Mouse (Mus musculus): ENCODE results near the gene Nrbf2. TPM values are rescaled to one million over a fixed set of nuclear protein-coding genes. Genes with fewer than 3 reads are reported as not detected.

The Nrbf2 gene
- total RNA-seq (2021) = 10 to 100 TPM; 13.9 to 15.8 TPM

DNA sequence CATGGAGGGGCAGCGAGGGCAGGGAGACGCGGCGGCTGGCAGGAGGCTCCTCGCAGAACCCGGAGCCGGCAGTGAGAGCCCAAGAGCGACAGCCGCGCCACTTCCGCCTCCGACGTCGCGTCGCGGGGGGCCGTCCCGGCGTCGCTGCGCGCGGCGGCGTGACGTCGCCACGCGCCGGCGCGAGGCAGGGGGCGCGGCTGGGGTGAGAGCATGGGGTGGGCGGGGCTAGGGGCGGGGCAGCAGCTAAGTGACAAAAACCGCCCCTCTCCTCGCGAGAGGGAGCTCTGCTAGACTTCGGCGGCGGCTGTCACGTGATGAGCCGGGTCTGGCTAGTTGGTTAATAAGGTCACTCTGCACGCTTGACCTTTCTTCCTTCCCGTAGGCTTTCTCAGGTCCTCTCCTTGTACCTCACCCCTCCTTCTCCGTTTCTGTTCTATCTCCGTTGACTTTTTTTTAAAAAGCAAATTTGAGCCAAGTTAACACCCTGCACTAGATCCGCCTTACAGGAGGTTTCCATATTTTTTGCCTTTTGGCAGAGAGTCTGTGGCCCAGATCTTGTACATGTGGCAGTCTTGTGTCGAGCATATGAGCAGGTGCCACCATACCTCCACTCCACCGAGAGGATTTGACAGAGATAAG lies at the start of gene Nrbf2:
Nrbf2 (minus strand) TSS at position 130 of the 639 bp plus-strand sequence.
- DNase-seq (ENCODE audit: extremely low spot score in 1 of 2, low spot score in 2 of 2) = peak; percentile 80 to 91
- intact Hi-C loops (cut with DNase I) = loop anchor here (10.0 kb wide), 1 partner anchor 380 kb away; no protein-coding TSS in a partner anchor

DNA sequence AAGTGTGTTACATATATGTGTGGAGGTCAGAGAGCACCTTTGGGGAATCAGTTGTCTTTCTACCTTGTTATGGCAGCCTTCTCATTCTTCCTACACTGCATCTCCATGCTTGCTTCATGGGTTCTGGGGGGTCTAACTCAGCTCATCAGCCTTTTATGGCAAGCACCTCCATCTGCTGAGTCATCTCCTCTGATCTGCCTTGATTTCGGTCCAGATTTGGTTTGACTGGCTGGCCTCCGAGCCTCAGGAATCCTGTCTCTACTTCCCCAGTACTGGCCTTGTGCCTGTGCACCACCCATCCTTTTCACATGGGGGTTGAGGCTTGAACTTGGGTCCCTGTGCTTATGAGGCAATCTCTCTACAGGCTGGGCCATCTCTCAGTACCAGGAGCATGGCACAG lies 45.5 kb upstream of the Nrbf2 start:
- intact Hi-C loops (cut with DNase I) = no loop called here
- no peak for DNase-seq (ENCODE audit: extremely low spot score in 1 of 2, low spot score in 2 of 2)

DNA sequence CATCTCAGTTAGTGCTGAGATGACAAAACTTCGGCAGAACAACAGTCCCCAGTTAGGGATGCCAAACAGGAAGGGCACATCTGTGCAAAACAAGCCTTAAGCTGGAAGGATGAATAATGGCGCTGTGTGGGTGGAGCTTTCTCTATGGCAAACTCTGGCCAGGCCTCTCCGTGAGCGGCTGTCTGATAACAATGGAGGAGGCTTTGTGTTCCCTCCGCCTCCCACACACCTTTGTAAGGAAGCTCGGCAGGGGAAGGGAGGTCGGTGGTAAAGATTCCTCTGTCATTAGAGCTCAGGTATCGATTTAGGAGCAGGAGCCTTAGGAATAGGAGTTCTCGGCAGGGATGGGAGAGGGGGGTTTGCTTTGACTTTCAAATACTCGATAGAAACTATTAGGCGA lies 44.6 kb upstream of the Nrbf2 start:
- no peak for DNase-seq (ENCODE audit: extremely low spot score in 1 of 2, low spot score in 2 of 2)
- intact Hi-C loops (cut with DNase I) = no loop called here

DNA sequence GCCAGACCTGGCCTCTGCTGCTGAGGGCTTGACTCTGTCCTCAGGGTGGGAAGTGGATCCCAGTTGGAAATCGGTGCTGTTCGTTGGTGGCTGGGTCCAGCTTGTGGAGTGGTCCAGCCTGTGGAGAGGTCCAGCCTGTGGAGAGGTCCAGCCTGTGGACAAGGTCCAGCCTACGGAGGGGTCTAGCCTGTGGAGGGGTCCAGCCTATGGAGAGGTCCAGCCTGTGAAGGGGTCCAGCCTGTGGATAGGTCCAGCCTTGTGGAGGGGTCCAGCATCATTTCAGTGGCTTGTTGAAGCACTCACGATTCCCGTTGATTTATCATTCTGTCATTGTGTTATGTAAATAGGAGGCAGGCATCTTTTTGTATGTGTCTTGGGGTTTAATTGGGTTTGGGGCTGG lies 43.1 kb upstream of the Nrbf2 start:
- no peak for DNase-seq (ENCODE audit: extremely low spot score in 1 of 2, low spot score in 2 of 2)
- intact Hi-C loops (cut with DNase I) = no loop called here

DNA sequence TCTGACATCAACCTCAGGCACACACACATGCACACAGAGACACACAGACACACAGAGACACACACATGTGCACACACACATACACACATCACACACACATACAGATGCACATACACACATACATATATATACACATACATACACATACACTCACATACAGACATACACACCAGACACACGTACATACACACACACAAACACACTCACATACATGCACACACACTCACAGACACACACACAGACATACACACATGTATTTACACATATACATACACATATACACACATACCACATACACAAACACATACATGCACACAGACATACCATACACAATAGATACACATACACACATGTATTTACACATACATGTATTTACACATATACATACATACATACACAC lies 38.9 kb upstream of the Nrbf2 start:
- DNase-seq (ENCODE audit: extremely low spot score in 1 of 2, low spot score in 2 of 2) = no peak
- intact Hi-C loops (cut with DNase I) = no loop called here

DNA sequence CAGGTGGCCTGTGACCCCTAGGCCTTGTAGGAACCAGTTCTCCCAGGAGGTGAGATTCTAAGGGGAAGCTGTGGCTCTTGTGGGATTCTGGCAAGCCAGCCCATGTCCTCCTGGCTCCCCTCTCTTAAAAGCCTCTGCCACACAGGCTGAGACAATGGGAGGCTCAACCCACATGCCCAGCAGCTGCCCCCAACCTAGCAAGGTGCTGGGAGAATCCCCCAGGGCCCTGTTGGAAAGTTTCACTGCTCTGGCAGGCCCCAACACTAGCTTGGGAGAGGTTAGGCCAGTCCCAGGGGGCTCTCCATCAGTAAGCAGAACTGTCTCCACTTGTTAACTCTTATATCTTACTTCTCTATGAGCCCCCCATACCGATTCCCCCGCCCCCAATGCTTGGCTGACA lies 36.3 kb upstream of the Nrbf2 start:
- intact Hi-C loops (cut with DNase I) = no loop called here
- no peak for DNase-seq (ENCODE audit: extremely low spot score in 1 of 2, low spot score in 2 of 2)

DNA sequence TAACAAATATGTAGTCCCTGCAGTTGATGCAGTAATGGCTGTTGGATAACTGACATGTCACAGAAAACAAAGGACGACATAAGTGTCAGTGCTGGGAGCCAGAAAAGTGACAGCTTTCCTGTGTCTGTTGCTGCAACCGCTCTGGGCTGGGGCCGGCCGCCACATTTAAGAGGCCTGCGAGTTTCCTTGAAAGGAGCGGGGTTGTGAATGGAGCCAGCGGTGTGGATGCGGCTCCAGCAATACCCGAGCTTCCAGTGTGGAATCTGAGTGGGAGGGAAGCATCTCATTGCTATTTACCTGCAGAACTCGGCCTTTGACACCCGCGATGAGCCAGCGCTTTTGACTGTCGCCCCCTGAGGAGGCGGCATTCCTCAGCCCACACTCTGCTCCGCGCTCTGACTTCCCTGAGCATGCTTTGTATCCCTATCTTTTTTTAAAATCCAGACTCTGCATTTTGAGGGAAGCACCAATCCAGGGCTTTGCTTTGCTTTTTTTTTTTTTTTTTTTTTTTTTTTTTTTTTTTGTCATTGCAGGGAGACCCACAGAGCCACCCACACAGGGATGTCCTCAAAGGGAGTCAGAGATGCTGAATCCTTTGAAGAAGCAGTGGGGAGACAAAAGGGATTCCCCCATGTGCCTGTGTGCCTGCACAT lies 35.2 kb upstream of the Nrbf2 start:
- no peak for DNase-seq (ENCODE audit: extremely low spot score in 1 of 2, low spot score in 2 of 2)

DNA sequence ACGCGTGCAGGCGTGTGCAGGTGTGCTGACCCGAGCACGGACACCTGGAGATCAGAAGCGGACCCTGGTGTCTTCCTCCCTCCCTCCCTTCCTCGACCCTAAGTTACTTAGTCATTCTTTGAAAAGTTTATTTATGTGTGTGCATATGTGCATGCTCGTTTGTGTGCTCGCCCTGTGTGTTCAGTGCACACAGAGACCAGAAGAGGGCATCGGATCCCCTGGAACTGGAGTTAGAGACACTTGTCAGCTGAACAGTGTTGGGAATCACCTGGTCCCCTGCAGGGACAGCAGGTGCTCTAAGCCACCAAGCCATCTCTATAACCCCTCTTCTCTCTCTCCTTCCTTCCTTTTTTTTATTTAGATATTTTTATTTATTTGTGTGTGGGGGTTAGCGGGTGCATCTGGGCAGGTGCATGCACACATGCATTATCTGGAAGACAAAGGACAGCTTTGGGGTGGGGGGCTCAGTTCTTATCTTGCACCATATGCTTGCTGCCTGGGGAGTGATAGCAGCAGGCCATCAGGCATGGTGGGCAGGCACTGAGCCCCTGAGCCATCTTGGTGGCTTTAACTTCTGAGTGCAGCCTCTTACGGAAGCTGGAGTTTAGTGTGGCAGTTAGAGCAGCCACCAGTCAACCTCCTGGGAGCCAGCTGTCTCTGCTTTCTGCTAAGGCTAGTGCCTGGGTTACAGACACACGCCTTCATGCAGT lies 34.1 kb upstream of the Nrbf2 start:
- no peak for DNase-seq (ENCODE audit: extremely low spot score in 1 of 2, low spot score in 2 of 2)
- intact Hi-C loops (cut with DNase I) = loop anchor here (2.0 to 10.0 kb wide), 4 partner anchors 218 to 676 kb away; partner anchors contain the start of gene Egr2

More for the DNA sequence above, 35.2 kb upstream of the Nrbf2 start:
- intact Hi-C loops (cut with DNase I) = no loop called here

DNA sequence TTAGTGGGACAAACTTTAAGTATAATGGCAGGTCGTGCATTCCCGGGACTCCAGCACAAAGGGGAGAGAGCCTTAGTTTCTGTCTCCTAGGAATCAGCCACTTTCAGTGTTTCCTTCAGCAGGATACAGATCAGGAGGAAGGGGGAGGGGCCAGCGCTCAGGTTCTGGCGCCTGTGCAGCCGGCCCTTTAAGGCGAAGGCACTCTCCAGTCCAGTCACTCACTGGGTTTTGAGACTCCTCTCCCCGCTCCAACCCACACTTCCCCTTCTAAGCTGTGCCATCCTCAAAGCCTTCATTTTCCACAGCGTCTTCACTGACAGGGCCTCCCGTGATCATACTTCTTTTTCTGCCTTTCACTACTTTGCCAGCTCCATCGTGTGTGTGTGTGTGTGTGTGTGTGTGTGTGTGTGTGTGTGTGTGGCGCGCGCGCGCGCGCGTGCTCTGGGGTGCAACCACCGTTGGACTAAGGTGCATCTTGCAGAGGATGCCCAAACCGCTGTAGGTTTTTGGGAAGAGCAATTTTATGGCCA lies 32.9 kb upstream of the Nrbf2 start:
- intact Hi-C loops (cut with DNase I) = loop anchor here (2.0 to 10.0 kb wide), 4 partner anchors 219 to 677 kb away; partner anchors contain the start of gene Egr2

DNA sequence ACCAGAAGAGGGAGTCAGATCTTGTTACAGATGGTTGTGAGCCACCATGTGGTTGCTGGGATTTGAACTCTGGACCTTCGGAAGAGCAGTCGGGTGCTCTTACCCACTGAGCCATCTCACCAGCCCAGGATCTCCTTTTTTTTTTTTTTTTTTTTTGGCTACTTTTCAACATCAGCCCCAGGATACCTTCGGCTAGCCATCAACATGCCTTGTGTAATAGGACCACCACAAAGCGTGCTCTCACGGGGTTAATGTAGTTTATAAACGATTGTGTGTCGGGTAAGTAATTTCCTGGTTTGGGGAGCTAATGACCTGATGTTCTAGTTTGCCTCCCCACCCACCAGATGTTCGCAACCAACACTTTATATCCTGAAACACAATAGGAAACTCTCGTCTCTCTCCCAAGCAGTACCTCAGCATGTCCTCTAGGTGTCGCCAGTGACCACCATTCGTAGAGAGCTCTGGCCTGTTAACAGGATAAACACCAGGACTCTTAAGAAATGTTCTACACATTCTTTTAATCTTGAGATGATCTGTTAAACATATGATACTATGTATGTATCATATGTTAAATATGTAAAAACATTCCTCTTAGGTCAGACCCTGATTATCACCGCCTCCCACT lies 29.8 kb upstream of the Nrbf2 start:
- intact Hi-C loops (cut with DNase I) = loop anchor here (5.0 to 10.0 kb wide), 4 partner anchors 48 to 680 kb away; partner anchors contain the start of gene Egr2
- peak; percentile 43 to 53 for DNase-seq (ENCODE audit: extremely low spot score in 1 of 2, low spot score in 2 of 2)

More for the DNA sequence above, 32.9 kb upstream of the Nrbf2 start:
- DNase-seq (ENCODE audit: extremely low spot score in 1 of 2, low spot score in 2 of 2) = peak in 1 of 2 experiments; percentile 75

DNA sequence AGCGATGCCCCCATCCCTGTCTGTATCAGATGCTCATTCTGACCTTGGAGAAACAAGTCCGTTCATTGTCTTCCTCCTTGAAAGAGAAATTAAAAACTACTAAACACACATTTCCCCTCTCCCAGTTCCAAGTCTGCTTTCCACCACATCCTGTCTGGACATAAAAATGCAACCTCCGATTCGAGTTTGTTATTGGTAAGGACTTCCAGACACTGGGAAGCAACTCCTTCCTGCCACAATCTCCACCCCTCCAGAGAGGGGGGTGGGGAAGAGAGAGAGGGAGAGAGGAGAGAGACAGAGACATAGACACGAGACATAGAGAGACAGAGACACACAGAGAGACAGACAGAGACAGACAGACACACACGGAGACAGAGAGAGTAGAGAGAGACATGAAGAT lies 27.4 kb upstream of the Nrbf2 start:
- intact Hi-C loops (cut with DNase I) = loop anchor here (5.0 to 10.0 kb wide), 3 partner anchors 45 to 682 kb away; no protein-coding TSS in a partner anchor
- DNase-seq (ENCODE audit: extremely low spot score in 1 of 2, low spot score in 2 of 2) = no peak

DNA sequence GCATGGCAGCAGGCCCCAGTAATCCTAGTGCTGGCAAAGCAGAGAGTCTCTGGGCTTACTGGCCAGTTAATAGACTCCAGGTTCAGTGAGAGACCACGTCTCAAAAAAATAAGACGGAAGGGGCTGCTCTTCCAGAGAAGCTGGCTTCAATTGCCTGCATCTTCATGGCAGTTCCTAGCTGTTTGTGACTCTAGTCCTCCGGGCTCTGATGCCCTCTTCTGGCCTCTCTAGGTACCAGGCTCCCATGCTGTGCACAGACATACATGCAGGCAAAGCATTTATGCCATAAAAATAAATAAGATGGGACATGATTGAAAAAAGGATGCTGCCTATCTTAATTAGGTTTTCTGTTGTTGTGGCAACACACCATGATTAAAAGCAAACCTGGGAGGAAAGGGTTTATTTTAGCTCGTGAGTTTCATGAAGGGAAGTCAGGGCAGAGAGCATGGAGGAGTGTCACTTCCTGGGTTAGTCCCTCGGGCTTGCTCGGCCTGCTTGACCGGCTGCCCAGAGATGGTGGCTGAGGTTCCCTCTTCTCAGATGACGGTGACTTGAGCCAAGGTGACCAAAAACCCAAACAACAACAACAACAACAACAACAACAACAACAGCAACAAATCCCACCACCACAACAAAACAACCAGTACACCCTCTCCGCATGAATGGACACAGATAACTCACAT lies 26.3 kb upstream of the Nrbf2 start:
- DNase-seq (ENCODE audit: extremely low spot score in 1 of 2, low spot score in 2 of 2) = peak; percentile 63 to 73

DNA sequence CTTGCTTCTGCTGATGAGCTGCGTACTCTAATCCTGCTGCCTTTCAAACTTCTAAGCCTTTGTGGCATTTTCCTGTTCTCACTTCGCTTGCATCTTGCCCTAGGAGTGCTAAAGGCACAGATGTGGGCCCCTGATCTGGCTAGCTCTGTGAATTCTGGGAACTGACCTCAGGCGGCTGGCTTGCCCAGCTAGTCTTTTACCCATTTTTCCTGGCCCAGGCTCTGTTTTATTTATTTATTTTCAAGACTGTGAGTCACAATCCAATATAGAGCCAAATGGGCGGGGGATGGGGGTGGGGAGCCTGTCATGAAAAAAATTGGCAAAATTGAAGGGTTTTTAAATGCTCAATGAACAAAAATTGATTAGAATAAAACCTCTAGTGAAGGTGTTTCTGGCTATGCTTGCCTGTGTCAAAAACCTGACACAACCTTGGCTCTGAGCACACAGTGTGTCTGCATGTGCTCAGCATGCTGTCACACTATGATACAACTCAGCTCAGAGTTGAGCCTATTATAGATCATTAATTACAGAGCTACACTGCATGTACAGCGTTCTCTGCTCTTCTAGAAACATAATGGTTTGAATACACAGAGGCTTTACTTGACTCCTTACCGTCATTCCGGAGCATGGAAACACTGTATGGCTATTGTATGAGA lies 24.5 kb upstream of the Nrbf2 start:
- no peak for DNase-seq (ENCODE audit: extremely low spot score in 1 of 2, low spot score in 2 of 2)
- intact Hi-C loops (cut with DNase I) = loop anchor here (5.0 to 10.0 kb wide), 3 partner anchors 42 to 685 kb away; no protein-coding TSS in a partner anchor

More for the DNA sequence above, 26.3 kb upstream of the Nrbf2 start:
- intact Hi-C loops (cut with DNase I) = loop anchor here (5.0 to 10.0 kb wide), 3 partner anchors 44 to 683 kb away; no protein-coding TSS in a partner anchor

DNA sequence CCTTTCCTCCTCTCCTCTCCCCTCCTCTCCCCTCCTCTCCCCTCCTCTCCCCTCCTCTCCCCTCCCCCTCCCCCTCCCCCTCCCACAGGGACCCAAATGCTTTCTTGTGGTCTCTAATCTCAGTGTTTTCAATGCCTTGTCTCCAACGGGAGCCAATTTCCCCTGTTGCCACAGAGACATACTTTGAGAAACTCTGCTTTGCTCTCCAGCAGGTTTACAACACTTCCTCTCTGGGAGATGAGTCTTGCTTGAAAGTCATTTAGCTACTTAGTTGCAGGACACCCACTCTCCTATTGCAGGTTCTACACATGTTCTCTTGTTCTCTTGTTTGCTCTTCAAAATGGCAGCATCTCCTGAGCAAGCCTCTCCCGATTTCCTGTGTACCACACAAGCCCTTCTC lies 17.2 kb upstream of the Nrbf2 start:
- DNase-seq (ENCODE audit: extremely low spot score in 1 of 2, low spot score in 2 of 2) = no peak

DNA sequence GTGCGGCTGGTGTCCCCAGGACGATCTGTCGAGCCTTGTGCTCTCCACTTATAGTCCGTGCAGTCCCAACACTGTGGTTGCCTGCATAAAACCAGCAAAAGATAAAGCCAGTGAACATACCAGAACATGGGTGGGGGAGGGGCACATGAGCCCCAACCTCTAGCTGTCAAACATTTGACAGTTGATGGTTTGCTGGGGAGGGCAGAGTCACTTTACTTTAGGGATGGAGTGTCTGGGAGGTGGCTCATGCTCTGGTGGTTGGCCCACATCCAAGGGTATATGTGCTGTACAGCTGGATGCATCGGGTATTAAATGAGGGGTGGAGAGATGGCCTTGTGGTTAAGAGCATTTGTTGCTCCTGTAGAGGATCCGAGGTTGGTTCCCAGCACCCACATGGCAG lies 15.9 kb upstream of the Nrbf2 start:
- no peak for DNase-seq (ENCODE audit: extremely low spot score in 1 of 2, low spot score in 2 of 2)
- intact Hi-C loops (cut with DNase I) = no loop called here

More for the DNA sequence above, 17.2 kb upstream of the Nrbf2 start:
- intact Hi-C loops (cut with DNase I) = no loop called here

DNA sequence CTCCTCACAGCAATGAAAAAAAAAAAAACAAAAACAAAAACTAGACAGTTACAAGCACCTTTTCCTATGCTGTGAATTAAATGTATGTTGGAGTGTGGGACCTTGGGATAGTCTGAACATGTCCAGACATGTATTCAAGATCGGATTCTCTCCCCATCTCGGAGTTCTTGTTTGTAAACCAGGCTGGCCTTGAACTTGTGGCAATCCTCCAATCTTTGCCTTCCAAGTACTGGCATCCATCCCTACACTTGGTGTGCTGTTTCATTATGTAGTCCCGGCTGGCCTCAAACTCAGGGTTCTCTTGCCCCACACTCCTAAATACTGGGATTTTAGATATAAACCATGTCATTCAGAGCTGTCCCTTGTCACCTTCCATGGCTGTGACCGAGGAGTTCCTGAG lies 14.2 kb upstream of the Nrbf2 start:
- no peak for DNase-seq (ENCODE audit: extremely low spot score in 1 of 2, low spot score in 2 of 2)
- intact Hi-C loops (cut with DNase I) = no loop called here

DNA sequence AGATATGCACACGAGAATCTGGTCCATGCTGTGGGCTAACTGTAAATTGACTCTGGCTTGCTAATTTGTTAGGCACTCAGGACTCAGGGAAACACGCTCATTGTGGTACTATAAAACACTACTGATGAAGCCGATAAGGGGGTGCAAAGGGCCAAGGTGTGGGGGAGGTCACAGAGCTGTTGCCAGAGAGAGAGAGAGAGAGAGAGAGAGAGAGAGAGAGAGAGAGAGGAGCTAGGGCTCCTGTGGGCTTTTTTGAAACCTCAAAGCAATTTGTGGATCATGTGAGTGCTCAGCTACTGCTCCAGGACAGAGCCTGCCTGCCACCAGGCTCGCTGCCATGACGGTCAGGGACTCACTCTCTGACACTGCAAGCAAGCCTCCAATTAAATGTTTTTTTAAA lies 13.8 kb upstream of the Nrbf2 start:
- DNase-seq (ENCODE audit: extremely low spot score in 1 of 2, low spot score in 2 of 2) = no peak
- intact Hi-C loops (cut with DNase I) = no loop called here

Data from left cerebral cortex, postnatal 10 days (tissue).